9 mouse cellular contexts compared by ENCODE assay signal in the genomic region with DNA sequence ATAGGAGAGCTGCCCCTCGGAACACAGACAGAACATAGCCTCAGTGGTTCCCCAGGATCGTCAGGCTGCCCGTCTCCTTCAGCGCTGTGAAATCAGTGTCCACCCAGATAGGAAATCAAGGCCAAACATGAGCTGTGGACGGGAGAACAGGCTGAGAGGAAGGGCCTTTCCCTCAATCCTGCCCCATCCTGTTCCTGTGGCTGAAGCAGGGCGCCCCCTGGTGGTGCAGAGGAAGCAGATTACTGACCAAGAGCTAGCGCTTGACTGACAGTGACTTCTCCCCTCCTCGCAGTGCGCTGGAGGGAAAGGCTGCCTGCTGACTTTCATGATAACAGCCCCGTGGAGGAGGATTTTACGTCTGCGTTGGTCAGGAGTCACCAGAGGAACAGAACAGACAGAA. TPM values are rescaled to one million over a fixed set of nuclear protein-coding genes. Genes with fewer than 3 reads are reported as not detected.
A peak's percentile ranks its signal among the peaks of the same experiment; 100 is the strongest.
DNase-seq lines count a peak whose midpoint lies in the region; ATAC-seq and TF ChIP-seq lines count a peak whose summit lies in the region.
"Had no signal": no experiment of that assay in that cellular context is flagged by ENCODE, and none has a peak within 500 bp of the region (broad histone marks: within the 10 kb centered on the region; RNA-seq: fewer than 3 reads in every experiment).

No protein-coding gene starts in this region.

- peaks cover 21% of the 10 kb centered on the region for H3K4me1 ChIP-seq in G1E (ENCODE audit: insufficient read depth, low read depth, low read length)
- peaks cover 4% of the 10 kb centered on the region; the same call in 1 of the 2 replicates for H3K4me1 ChIP-seq in forebrain, embryonic 15.5 days
- H3K4me1 ChIP-seq in lung, embryonic 15.5 days = peaks cover 23% of the 10 kb centered on the region

- no peak overlapping the region for H3K4me2 ChIP-seq in forebrain, embryonic 15.5 days (replicated peaks)
- no peak overlapping the region for H3K4me2 ChIP-seq in lung, embryonic 15.5 days

- 19% methylated on average over 12 of the region's 12 CpGs for WGBS in forebrain, embryonic 15.5 days
- 12% methylated on average over 12 of the region's 12 CpGs for WGBS in lung, embryonic 15.5 days

- ATAC-seq in G1E (ENCODE audit: extremely low read depth, insufficient number of reproducible peaks, low FRiP score, poor library complexity, severe bottlenecking) = no peak; the same call in 1 of the 2 replicates
- ATAC-seq in forebrain, embryonic 15.5 days (replicated peaks) = peak; percentile 67; the same call in 1 of the 2 replicates
- ATAC-seq in lung, embryonic 15.5 days (ENCODE audit: borderline replicate concordance, extremely low read depth, low FRiP score, low TSS enrichment) = peak; percentile 58

- no peak overlapping the region for H3K27ac ChIP-seq in forebrain, embryonic 15.5 days (replicated peaks)
- no peak overlapping the region for H3K27ac ChIP-seq in layer of hippocampus, adult 2 months
- H3K27ac ChIP-seq in lung, embryonic 15.5 days = no peak overlapping the region

- peaks cover 8% of the 10 kb centered on the region; the same call in 1 of the 2 replicates for H3K27me3 ChIP-seq in G1E (ENCODE audit: insufficient read depth, low read length)
- no peaks in the 10 kb centered on the region for H3K27me3 ChIP-seq in forebrain, embryonic 15.5 days
- no peaks in the 10 kb centered on the region for H3K27me3 ChIP-seq in lung, embryonic 15.5 days

- DNase-seq in G1E (ENCODE audit: low spot score) = peak; percentile 44
- peak; percentile 53 for DNase-seq in c-Kit-positive CD71-negative TER-119-negative erythroid progenitor cells, embryonic 14.5 days (ENCODE audit: low read depth)
- DNase-seq in heart, postnatal 4 days = peak; percentile 84
- peak; percentile 71 to 74 for DNase-seq in layer of hippocampus, adult 2 months (ENCODE audit: low spot score in 2 of 2)
- peak; percentile 30 for DNase-seq in retina, adult 2 months (ENCODE audit: low read depth, low spot score)
- DNase-seq in urinary bladder, postnatal 14 days (ENCODE audit: low spot score) = peak; percentile 70

- H3K9ac ChIP-seq in forebrain, embryonic 15.5 days (replicated peaks) = no peak overlapping the region
- no peak overlapping the region for H3K9ac ChIP-seq in lung, embryonic 15.5 days

- H3K4me3 ChIP-seq in G1E (ENCODE audit: low read depth, low read length) = no peak overlapping the region
- H3K4me3 ChIP-seq in forebrain, embryonic 15.5 days = no peak overlapping the region
- H3K4me3 ChIP-seq in layer of hippocampus, adult 2 months = no peak overlapping the region
- H3K4me3 ChIP-seq in lung, embryonic 15.5 days = no peak overlapping the region

- TF ChIP-seq CTCF in G1E (IDR thresholded peaks at IDR 0.05; ENCODE audit: low read depth, low read length) = peak; percentile 81
- TF ChIP-seq CTCF in layer of hippocampus, adult 2 months (conservative IDR thresholded peaks at IDR 0.05) = peak; percentile 95

- H3K36me3 ChIP-seq in G1E (replicated peaks) = no peaks in the 10 kb centered on the region
- H3K36me3 ChIP-seq in forebrain, embryonic 15.5 days = no peaks in the 10 kb centered on the region
- no peaks in the 10 kb centered on the region for H3K36me3 ChIP-seq in lung, embryonic 15.5 days

- no peaks in the 10 kb centered on the region for H3K9me3 ChIP-seq in G1E (replicated peaks)
- no peaks in the 10 kb centered on the region for H3K9me3 ChIP-seq in forebrain, embryonic 15.5 days
- H3K9me3 ChIP-seq in lung, embryonic 15.5 days = no peaks in the 10 kb centered on the region

RNA-seq across cellular contexts. Expression of gene Bdkrb1, which starts 18.0 kb away (rescaled TPM):
- total RNA-seq in G1E (2014; fragmentation: Nextera tagmentation) (not detected in 2 replicates), G1E (2017) (not detected in 2 replicates)
- polyA plus RNA-seq in G1E (2012) = not detected in 2 replicates
- polyA plus RNA-seq in forebrain, embryonic 15.5 days (2015; fragmentation: Nextera tagmentation; extraction: Ambion mirVana) = 0.20 TPM in 1 of 2 replicates, not detected in the other
- not detected for total RNA-seq in heart, postnatal 4 days (2021)
- total RNA-seq in layer of hippocampus, adult 2 months (2021) = not detected
- polyA plus RNA-seq in lung, embryonic 15.5 days (2015; fragmentation: Nextera tagmentation; extraction: Ambion mirVana) = 0.25 TPM in 1 of 2 replicates, not detected in the other
- polyA plus RNA-seq: heart, embryonic 14.5 days had no signal

RNA-seq across cellular contexts. Expression of gene Bdkrb2, which starts 21.8 kb away (rescaled TPM):
- total RNA-seq in G1E (2014; fragmentation: Nextera tagmentation) (not detected in 2 replicates), G1E (2017) (0.05 and 0.06 TPM in 2 replicates)
- 0.01 TPM in 1 of 2 replicates, not detected in the other for polyA plus RNA-seq in G1E (2012)
- 0.38 and 0.64 TPM in 2 replicates for polyA plus RNA-seq in forebrain, embryonic 15.5 days (2015; fragmentation: Nextera tagmentation; extraction: Ambion mirVana)
- total RNA-seq in heart, postnatal 4 days (2021) = 1 to 10 TPM; 2.1 to 2.5 TPM
- under 1 TPM; 0.28 to 0.69 TPM for total RNA-seq in layer of hippocampus, adult 2 months (2021)
- polyA plus RNA-seq in lung, embryonic 15.5 days (2015; fragmentation: Nextera tagmentation; extraction: Ambion mirVana) = 0.93 and 1.3 TPM in 2 replicates

Comparison
In these comparisons a context has a peak if more than half of its experiments do, and no peak if none do; other contexts are left out.
1. DNase-seq: peak in every context shown above with its lines; median percentile 84 in heart, postnatal 4 days; 72 in layer of hippocampus, adult 2 months; 70 in urinary bladder, postnatal 14 days; 53 in c-Kit-positive CD71-negative TER-119-negative erythroid progenitor cells, embryonic 14.5 days; 44 in G1E; 30 in retina, adult 2 months.